Mouse (Mus musculus) heart, adult 2 months (tissue): Measurements from ENCODE around the gene Sf3b1. TPM values are rescaled to one million over a fixed set of nuclear protein-coding genes. Genes with fewer than 3 reads are reported as not detected.

Experiments
- DNase-seq, 2 experiments: peaks; one replicate each; pipeline ENCODE4 v3.0.0; 2021
- H3K27ac ChIP-seq: fragments of 200-600 bp; 2 replicates; pipeline ENCODE4 v1.8.1; 2022
- H3K27me3 ChIP-seq: fragments of 200-500 bp; 2 replicates; pipeline ENCODE4 v1.6.1; 2012; ENCODE audit warnings: mild to moderate bottlenecking, low read length, inconsistent platforms, mixed read lengths; ENCODE audit not compliant: control insufficient read depth, insufficient read depth
- H3K36me3 ChIP-seq: fragments of 200-500 bp; 2 replicates; pipeline ENCODE4 v1.6.1; 2012; ENCODE audit warnings: low read length, inconsistent platforms; ENCODE audit not compliant: control insufficient read depth, insufficient read depth
- H3K4me1 ChIP-seq: fragments of 200-500 bp; 2 replicates; pipeline ENCODE4 v1.6.1; 2011; ENCODE audit warnings: low read length; ENCODE audit not compliant: control insufficient read depth, insufficient read depth
- H3K4me3 ChIP-seq: fragments of 200-600 bp; 2 replicates; pipeline ENCODE4 v1.8.1; 2022
- H3K79me2 ChIP-seq: fragments of 200-500 bp; replicated peaks from 2 replicates; pipeline ENCODE4 v1.6.1; 2012; ENCODE audit warnings: mild to moderate bottlenecking, inconsistent platforms, low read length, moderate library complexity, mixed read lengths; ENCODE audit not compliant: control insufficient read depth, insufficient read depth
- H3K9ac ChIP-seq: fragments of 200-500 bp; 2 replicates; pipeline ENCODE4 v1.6.1; 2012; ENCODE audit warnings: low read depth, mild to moderate bottlenecking, control low read depth, inconsistent platforms, low read length, mixed read lengths
- CTCF ChIP-seq: fragments of 200-600 bp; IDR thresholded peaks from 2 replicates; pipeline ENCODE4 v1.8.1; 2022; ENCODE audit warnings: antibody characterized with exemption, mild to moderate bottlenecking, moderate library complexity
- EP300 ChIP-seq: fragments of 200-500 bp; IDR thresholded peaks from 2 replicates; pipeline ENCODE4 v1.6.1; 2011; ENCODE audit warnings: low read depth, low read length, control low read depth; ENCODE audit not compliant: insufficient read depth
- POLR2A ChIP-seq: fragments of 200-500 bp; IDR thresholded peaks from 2 replicates; pipeline ENCODE4 v1.6.1; 2011; ENCODE audit warnings: mild to moderate bottlenecking, low read depth, low read length, control low read depth; ENCODE audit not compliant: insufficient read depth
- WGBS: fragments of 180-500 bp; shearing (Covaris S2); methylation state at CpG from one replicate; pipeline ENCODE4 v1.1.7; 2018; 5-methylcytosine and 5-hydroxymethylcytosine counted together
- intact Hi-C: fragments of 180-260 bp; cut with DNase I; formaldehyde crosslinking; loops from one replicate; pipeline ENCODE4 v1.15.1; 2025
- polyA plus RNA-seq: library from polyadenylated mRNA; depleted of rRNA; stranded (reverse); fragments of >200 nt; gene quantifications from 2 replicates; pipeline ENCODE4 v1.2.3, GENCODE M21; 2012; rRNA removed
- total RNA-seq, 2 experiments: library from RNA; stranded (reverse); gene quantifications; 2 replicates each; pipeline ENCODE4 v1.2.3; 2021

The Sf3b1 gene
- total and polyA plus RNA-seq, 3 experiments = 27.9 to 74.9 (median 64.4) TPM

DNA sequence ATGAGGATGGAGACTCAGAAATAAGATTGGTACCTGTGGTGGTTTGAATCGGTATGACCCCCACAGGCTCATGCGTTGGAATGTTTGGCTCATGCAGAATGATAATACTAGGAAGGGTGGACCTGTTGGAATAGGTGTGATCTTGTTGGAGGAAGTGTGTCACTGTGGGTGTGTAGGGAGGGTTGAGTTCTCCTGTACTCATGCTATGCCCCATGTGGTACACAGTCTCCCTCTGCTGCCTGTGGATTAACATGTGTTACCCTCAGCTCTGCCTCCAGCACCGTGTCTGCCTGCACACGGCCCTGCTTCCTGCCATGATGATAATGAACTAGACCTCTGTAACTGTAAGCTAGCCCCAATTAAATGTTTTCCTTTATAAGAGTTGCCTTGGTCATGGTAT lies 72.4 kb downstream of the Sf3b1 start:
- no peak for DNase-seq
- no peak overlapping the region for H3K9ac ChIP-seq
- intact Hi-C loops = no loop called here
- H3K27me3 ChIP-seq = no peaks in the 10 kb centered on the region
- TF ChIP-seq EP300 (no peak), POLR2A (no peak), CTCF (no peak)
- no peaks in the 10 kb centered on the region for H3K79me2 ChIP-seq
- no peaks in the 10 kb centered on the region for H3K4me1 ChIP-seq
- no peaks in the 10 kb centered on the region for H3K36me3 ChIP-seq
- 57% methylated on average over 4 of the region's 4 CpGs for WGBS
- no peak overlapping the region for H3K4me3 ChIP-seq
- H3K27ac ChIP-seq = no peak overlapping the region

DNA sequence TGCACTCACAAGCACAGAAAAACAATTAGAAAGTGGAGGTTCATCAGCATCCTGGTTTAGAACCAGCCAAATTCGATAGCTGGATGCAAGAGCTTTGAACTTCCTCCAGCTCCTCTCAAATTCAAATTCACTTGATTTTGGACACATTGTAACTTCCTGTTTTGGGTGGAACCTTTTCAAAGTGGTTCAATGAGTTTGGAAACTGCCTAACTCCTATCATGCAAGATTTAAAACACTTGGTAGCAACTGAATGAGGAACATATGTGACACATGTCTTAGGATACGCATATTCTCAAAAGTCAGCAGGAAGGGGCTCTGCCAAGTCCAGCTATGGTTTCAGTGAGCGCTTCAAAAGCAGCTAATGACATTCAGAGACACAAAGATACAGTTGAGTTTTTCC lies 82.6 kb downstream of the Sf3b1 start:
- no peak for TF ChIP-seq POLR2A
- 61% methylated on average over 3 of the region's 3 CpGs for WGBS
- H3K4me1 ChIP-seq = no peaks in the 10 kb centered on the region
- no peaks in the 10 kb centered on the region for H3K79me2 ChIP-seq
- no peak overlapping the region for H3K4me3 ChIP-seq
- intact Hi-C loops = no loop called here
- DNase-seq = no peak
- H3K27ac ChIP-seq = no peak overlapping the region
- H3K27me3 ChIP-seq = no peaks in the 10 kb centered on the region
- no peaks in the 10 kb centered on the region for H3K36me3 ChIP-seq
- no peak overlapping the region for H3K9ac ChIP-seq

DNA sequence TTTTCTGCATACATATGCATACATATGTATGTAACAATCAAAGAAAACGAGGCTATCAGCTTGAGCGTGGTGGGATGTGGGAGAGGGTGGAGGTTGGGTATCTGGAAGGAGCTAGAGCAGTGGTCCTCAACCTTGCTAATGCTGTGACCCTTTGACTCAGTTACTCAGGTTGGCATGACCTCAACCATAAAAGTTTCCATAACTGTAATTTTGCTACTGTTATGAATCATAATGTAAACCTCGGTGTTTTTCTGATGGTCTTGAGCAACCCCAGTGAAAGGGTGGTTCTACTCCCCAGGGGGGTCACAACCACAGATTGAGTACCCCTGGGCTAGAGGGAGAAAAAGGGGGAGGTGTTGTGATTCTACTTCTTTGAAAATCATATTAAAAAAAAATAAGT lies 91.8 kb downstream of the Sf3b1 start:
- TF ChIP-seq EP300 = no peak
- no peak for TF ChIP-seq CTCF
- TF ChIP-seq POLR2A = no peak
- intact Hi-C loops = no loop called here
- Histone ChIP-seq H3K27me3 (no peaks in the 10 kb centered on the region), H3K4me3 (no peak overlapping the region), H3K4me1 (peaks cover 1% of the 10 kb centered on the region), H3K79me2 (no peaks in the 10 kb centered on the region), H3K27ac (no peak overlapping the region), H3K9ac (no peak overlapping the region), H3K36me3 (no peaks in the 10 kb centered on the region)
- DNase-seq = no peak
- 81% methylated on average over 3 of the region's 3 CpGs for WGBS

Other genes with a start within 250 kb of the Sf3b1 start
- 10 to 100 TPM; 10.2 to 10.7 TPM for gene Ankrd44, start 101.1 kb downstream of the Sf3b1 start, total RNA-seq
- gene Ankrd44, start 101.1 kb downstream of the Sf3b1 start, polyA plus RNA-seq = 10.2 and 14.8 TPM in 2 replicates
- gene Coq10b, start 25.3 kb upstream of the Sf3b1 start, total RNA-seq = 10 to 100 TPM; 26.7 to 64.0 TPM
- gene Coq10b, start 25.3 kb upstream of the Sf3b1 start, polyA plus RNA-seq = 16.0 and 23.1 TPM in 2 replicates
- gene Hspe1, start 60.7 kb upstream of the Sf3b1 start, total RNA-seq = 100 to 1,000 TPM; 153 to 180 TPM
- 44.5 and 69.3 TPM in 2 replicates for gene Hspe1, start 60.7 kb upstream of the Sf3b1 start, polyA plus RNA-seq
- gene Hspd1, start 60.8 kb upstream of the Sf3b1 start, total RNA-seq = 100 to 1,000 TPM; 373 to 383 TPM
- 68.5 and 143 TPM in 2 replicates for gene Hspd1, start 60.8 kb upstream of the Sf3b1 start, polyA plus RNA-seq
- 10 to 100 TPM; 27.8 to 32.0 TPM for gene Mob4, start 103.8 kb upstream of the Sf3b1 start, total RNA-seq
- 11.1 and 22.3 TPM in 2 replicates for gene Mob4, start 103.8 kb upstream of the Sf3b1 start, polyA plus RNA-seq
- gene Rftn2, start 199.3 kb upstream of the Sf3b1 start, total RNA-seq = 10 to 100 TPM; 12.1 to 12.8 TPM
- 2.7 and 6.4 TPM in 2 replicates for gene Rftn2, start 199.3 kb upstream of the Sf3b1 start, polyA plus RNA-seq
- gene Mars2, start 209.7 kb upstream of the Sf3b1 start, total RNA-seq = 1 to 10 TPM; 5.0 to 5.3 TPM
- 2.0 and 3.6 TPM in 2 replicates for gene Mars2, start 209.7 kb upstream of the Sf3b1 start, polyA plus RNA-seq